Mouse (Mus musculus): ENCODE measurements around the gene Plbd1.
A peak's percentile ranks its signal among the peaks of the same experiment; 100 is the strongest.

Gene Plbd1

DNA sequence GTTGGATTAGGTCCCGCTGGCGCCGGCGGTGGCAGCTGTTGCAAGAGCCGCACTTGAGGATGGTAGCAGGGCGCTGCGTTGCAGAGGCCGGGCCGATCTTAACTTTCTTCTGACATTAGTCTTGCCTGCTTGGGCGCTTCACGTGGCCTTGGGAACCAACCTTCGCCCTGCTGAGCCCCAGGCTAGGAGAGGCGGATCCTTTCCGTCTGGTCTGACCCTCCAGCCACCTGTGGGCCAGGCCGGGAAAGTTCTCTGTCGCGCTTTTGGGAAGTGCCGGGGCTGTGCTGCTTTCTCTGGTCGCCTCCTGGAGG, at the start of gene Plbd1:
Gene Plbd1 (minus strand): TSS at position 223 of the 311 bp plus-strand sequence.
- DNase-seq (ENCODE audit: low spot score) = peak; percentile 70

GRCm38 (mm10) chr6:136710408-136710807, 48.7 kb upstream of the Plbd1 start:
- no peak for DNase-seq (ENCODE audit: low spot score)

- no peak for DNase-seq (ENCODE audit: low spot score)
Observed at GRCm38 (mm10) chr6:136708597-136708996, 46.9 kb upstream of the Plbd1 start.

GRCm38 (mm10) chr6:136701878-136702277, 40.1 kb upstream of the Plbd1 start:
- no peak for DNase-seq (ENCODE audit: low spot score)

- DNase-seq (ENCODE audit: low spot score) = no peak
Observed at GRCm38 (mm10) chr6:136701185-136701584, 39.5 kb upstream of the Plbd1 start.

DNA sequence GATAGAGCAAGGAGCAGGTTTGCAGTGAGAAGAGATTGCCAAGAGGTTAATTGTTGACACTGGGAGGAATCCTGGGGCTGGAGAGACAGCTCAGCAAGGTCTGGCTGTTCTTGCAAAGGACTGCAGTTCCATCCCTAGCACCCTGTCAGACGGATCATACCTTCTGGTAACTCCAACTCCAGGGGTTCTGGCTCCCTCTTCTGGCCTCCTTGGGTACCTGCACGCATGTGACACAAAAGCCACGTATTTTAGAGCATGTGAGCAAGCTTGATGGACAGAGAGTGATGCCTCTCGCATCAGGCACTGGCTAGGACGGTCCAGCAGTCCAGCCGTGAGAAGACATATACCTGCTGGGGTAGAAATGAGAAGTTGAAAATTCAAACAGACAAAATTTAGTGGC, 29.6 kb upstream of the Plbd1 start:
- DNase-seq (ENCODE audit: low spot score) = no peak

DNA sequence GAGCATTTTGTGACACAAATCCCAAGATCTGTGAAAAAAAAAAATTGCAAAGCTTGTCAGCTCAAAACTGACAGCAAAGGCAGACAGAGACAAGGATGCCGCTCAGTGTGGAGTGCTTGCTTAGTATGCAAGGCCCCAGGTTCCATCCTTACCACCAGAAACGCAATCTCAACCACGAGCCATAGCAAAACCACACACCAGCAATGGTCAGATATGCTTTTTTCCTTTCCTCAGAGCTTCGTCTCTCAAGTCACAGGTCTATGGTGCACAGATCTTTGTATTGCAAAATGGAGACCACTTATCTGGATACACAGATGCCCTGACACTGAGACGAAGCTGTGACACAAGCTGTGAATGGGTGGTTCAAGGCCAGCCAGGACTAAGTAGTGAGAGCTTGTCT, 28.8 kb upstream of the Plbd1 start:
- DNase-seq (ENCODE audit: low spot score) = no peak

DNA sequence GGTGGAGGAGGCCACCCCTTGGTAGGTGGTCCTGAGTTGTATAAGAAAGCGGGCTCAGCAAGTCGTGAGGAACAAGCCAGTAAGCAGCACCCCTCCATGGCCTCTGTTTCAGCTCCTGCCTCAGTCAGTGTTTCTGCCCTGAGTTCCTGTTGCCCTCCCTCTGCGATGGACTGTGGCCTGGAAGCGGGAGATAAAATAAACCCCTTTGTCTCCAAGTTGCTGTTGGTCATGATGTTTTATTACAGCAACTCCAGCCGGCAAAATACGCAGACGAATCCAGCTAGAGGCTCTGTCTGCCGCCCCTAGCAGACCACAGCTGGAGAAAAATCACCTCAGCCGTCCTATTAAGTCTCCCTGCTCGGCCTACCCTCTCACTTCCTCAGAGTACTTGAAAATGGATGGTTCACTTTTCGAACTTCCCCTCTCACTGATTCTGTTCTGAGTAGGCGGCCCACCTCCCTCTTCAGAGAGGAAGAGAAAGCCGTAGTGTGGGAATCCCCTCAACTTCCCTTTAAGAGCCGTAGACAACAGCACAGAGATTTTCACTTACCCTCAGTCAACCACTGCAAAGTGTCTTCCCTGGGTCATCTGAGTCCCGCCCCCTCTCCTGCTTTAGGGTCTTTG, 28.2 kb upstream of the Plbd1 start:
- DNase-seq (ENCODE audit: low spot score) = no peak

GRCm38 (mm10) chr6:136685433-136685832, 23.7 kb upstream of the Plbd1 start:
- no peak for DNase-seq (ENCODE audit: low spot score)

- no peak for DNase-seq (ENCODE audit: low spot score)
Observed at GRCm38 (mm10) chr6:136683410-136684334, 21.9 kb upstream of the Plbd1 start.

DNA sequence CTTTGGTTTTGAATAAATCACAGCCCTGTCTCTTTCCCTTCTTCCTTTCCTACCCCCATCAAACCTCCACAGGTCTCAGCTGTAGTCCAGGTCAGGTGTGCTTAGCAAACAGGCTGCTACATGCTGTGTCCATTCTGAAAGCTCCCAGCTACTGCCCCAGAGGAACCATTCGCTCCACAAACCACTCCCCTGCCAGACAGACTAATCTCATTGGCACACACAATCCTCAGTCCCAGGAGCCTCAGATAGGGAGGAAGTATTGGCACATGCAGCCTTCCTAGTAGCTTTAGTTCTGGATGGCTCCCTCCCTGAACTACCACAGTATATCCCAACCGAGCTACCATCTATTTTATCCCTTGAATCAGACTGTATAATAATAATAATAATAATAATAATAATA, 17.7 kb upstream of the Plbd1 start:
- no peak for DNase-seq (ENCODE audit: low spot score)

DNA sequence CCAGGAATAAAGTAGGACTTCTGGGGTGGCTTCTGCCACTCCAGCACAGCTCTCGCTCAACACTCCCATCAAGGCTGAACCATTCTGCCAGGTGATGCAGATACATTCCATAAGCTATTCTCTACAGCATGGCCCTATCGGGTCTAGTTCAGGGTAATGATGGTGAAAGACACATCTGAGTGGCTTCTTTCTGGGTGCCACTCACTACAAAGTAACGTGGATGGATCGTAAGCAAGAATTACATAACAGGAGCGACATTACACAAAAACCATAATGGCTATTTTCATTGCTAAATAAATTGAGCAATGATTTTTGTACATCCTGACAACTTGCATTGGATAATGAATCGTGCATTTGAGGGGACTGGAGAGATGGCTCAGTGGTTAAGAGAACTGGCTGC, 13.2 kb upstream of the Plbd1 start:
- DNase-seq (ENCODE audit: low spot score) = no peak

DNA sequence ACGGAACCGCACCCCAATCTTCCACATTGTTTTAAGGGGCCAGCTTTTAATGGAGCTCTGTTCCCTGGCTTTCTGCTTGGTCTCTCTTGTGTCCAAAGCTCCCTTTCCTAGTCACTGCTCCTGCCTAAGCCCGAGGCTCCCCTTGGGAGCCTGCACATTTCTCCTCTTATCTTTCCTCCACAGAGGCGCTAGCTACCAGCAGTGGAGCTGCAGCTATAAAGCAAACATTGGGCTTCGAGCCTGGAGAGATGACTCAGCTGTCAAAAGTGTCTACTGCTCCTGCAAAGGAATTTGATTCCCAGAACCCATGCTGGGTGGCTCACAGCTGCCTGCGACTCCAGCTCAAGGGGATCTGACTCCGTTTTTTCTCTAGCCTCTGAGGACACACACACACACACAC, 10.7 kb upstream of the Plbd1 start:
- peak; percentile 17 for DNase-seq (ENCODE audit: low spot score)

GRCm38 (mm10) chr6:136669274-136669673, 7.5 kb upstream of the Plbd1 start:
- no peak for DNase-seq (ENCODE audit: low spot score)

GRCm38 (mm10) chr6:136668266-136668986, 6.7 kb upstream of the Plbd1 start:
- no peak for DNase-seq (ENCODE audit: low spot score)

DNA sequence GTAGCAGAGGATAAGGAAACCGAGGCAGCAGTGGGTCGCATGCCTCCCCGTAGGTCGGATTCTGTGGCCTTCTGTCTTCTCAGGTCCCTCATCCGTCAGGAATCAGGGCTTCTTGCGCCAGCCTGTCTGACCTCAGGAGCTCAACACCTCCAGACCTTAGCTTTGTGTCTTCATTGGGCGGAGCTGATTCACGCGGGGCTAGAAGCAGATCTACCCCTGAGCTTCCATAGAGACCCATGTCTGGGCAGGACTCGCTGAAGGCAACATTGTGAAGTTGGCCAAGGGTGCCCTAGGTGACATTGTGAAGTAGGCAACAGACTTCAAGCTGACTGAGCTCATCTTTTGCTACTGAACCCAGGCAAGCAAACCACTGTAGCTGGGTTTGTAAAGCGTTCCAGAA, 335 bp upstream of the Plbd1 start:
- no peak for DNase-seq (ENCODE audit: low spot score)

GRCm38 (mm10) chr6:136660831-136661705, 660 bp downstream of the Plbd1 start:
- DNase-seq (ENCODE audit: low spot score) = no peak

GRCm38 (mm10) chr6:136659226-136659625, 2.5 kb downstream of the Plbd1 start:
- no peak for DNase-seq (ENCODE audit: low spot score)

DNA sequence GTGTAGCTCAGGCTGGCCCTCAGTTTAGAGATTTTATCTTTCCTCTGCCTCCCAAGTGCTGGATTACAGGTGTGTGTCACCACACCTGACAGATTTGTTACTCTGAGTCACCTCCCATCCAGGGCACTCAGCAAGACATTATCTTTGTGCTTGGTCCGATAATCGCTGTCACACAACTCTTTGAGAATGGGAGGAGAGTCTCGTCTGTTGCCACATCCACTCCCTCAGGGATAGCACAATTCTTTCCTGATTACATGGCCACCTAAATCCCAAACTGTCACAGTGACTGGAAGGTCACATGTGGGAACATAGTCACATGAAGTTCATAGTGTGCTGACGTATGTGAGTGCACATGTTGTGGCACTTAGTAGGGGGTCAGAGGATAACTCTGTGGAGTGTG, 3.4 kb downstream of the Plbd1 start:
- DNase-seq (ENCODE audit: low spot score) = no peak

- DNase-seq (ENCODE audit: low spot score) = no peak
Observed at GRCm38 (mm10) chr6:136655786-136656185, 5.9 kb downstream of the Plbd1 start.

GRCm38 (mm10) chr6:136654470-136654869, 7.3 kb downstream of the Plbd1 start:
- DNase-seq (ENCODE audit: low spot score) = no peak

DNA sequence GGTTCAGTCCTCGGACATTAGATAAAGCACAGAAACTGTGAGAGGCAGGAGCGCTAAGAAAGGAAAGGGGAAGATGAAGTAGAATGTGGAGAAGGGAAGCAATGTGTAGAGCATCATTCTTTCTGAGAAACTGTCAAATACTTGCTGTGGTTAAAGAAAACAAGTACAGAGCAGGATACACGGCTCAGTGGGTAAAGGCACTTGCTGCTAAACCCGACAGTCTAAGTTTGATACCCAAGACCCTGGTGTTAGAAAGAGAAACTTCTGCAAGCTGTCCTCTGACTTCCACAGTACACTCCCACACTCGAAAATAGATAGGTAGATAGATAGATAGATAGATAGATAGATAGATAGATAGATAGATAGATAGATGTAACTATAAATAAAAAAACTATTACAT, 8.4 kb downstream of the Plbd1 start:
- DNase-seq (ENCODE audit: low spot score) = no peak

Data from ovary, adult 18-20 months (tissue).